Mouse (Mus musculus): Measurements from ENCODE around the gene Gmeb1.

Gene Gmeb1

GRCm38 (mm10) chr4:132274156-132274862, 12.9 kb upstream of the Gmeb1 start, which contains the start of gene Taf12:
Gene Taf12 (plus strand): TSS chr4:132274375.
- in situ Hi-C loops (cut with MboI, MseI): no loop called here

- in situ Hi-C loops (cut with MboI, MseI): no loop called here
These were observed 11.8 kb upstream of the Gmeb1 start for GRCm38 (mm10) chr4:132273166-132273565.

GRCm38 (mm10) chr4:132269740-132270560, 8.5 kb upstream of the Gmeb1 start:
- in situ Hi-C loops (cut with MboI, MseI): no loop called here

GRCm38 (mm10) chr4:132268871-132269739, 7.7 kb upstream of the Gmeb1 start:
- in situ Hi-C loops (cut with MboI, MseI): no loop called here

GRCm38 (mm10) chr4:132266835-132267349, 5.5 kb upstream of the Gmeb1 start:
- in situ Hi-C loops (cut with MboI, MseI): no loop called here

- in situ Hi-C loops (cut with MboI, MseI): no loop called here
These were observed 1.9 kb upstream of the Gmeb1 start for GRCm38 (mm10) chr4:132263313-132263712.

- in situ Hi-C loops (cut with MboI, MseI): no loop called here
These were observed 885 bp upstream of the Gmeb1 start for GRCm38 (mm10) chr4:132262358-132262616.

GRCm38 (mm10) chr4:132260404-132261379, 710 bp downstream of the Gmeb1 start:
- in situ Hi-C loops (cut with MboI, MseI): no loop called here

GRCm38 (mm10) chr4:132259248-132259647, 2.2 kb downstream of the Gmeb1 start:
- in situ Hi-C loops (cut with MboI, MseI): loop anchor here (5.0 kb wide), 1 partner anchor 37 kb away; no protein-coding TSS in a partner anchor

- in situ Hi-C loops (cut with MboI, MseI): loop anchor here (5.0 kb wide), 1 partner anchor 34 kb away; no protein-coding TSS in a partner anchor
These were observed 5.0 kb downstream of the Gmeb1 start for GRCm38 (mm10) chr4:132256384-132256783.

- in situ Hi-C loops (cut with MboI, MseI): loop anchor here (5.0 kb wide), 1 partner anchor 33 kb away; no protein-coding TSS in a partner anchor
These were observed 6.4 kb downstream of the Gmeb1 start for GRCm38 (mm10) chr4:132254986-132255385.

GRCm38 (mm10) chr4:132253622-132254021, 7.8 kb downstream of the Gmeb1 start:
- in situ Hi-C loops (cut with MboI, MseI): no loop called here

GRCm38 (mm10) chr4:132253128-132253527, 8.3 kb downstream of the Gmeb1 start:
- in situ Hi-C loops (cut with MboI, MseI): no loop called here

- in situ Hi-C loops (cut with MboI, MseI): no loop called here
These were observed 9.8 kb downstream of the Gmeb1 start for GRCm38 (mm10) chr4:132251596-132251995.

- in situ Hi-C loops (cut with MboI, MseI): no loop called here
These were observed 13.9 kb downstream of the Gmeb1 start for GRCm38 (mm10) chr4:132247451-132247997.

GRCm38 (mm10) chr4:132245643-132246042, 15.8 kb downstream of the Gmeb1 start:
- in situ Hi-C loops (cut with MboI, MseI): no loop called here

GRCm38 (mm10) chr4:132241208-132241607, 20.2 kb downstream of the Gmeb1 start:
- in situ Hi-C loops (cut with MboI, MseI): no loop called here

- in situ Hi-C loops (cut with MboI, MseI): no loop called here
These were observed 21.0 kb downstream of the Gmeb1 start for GRCm38 (mm10) chr4:132240367-132240766.

- in situ Hi-C loops (cut with MboI, MseI): no loop called here
These were observed 23.0 kb downstream of the Gmeb1 start for GRCm38 (mm10) chr4:132238356-132238755.

GRCm38 (mm10) chr4:132234710-132235109, 26.7 kb downstream of the Gmeb1 start:
- in situ Hi-C loops (cut with MboI, MseI): no loop called here

All from regulatory T cell (primary cell).